Mouse (Mus musculus) gastrocnemius, postnatal 4 days (tissue): ENCODE measurements around the gene Cldn22. TPM values are rescaled to one million over a fixed set of nuclear protein-coding genes. Genes with fewer than 3 reads are reported as not detected.
A peak's percentile ranks its signal among the peaks of the same experiment; 100 is the strongest.

Source experiments
- DNase-seq, 2 experiments: peaks; one replicate each; pipeline ENCODE4 v3.0.0; 2021 to 2022; ENCODE audit warnings: low spot score in 2 of 2, mixed read lengths in 2 of 2
- total RNA-seq, 2 experiments: library from RNA; stranded (reverse); gene quantifications; 2 replicates each; pipeline ENCODE4 v1.2.3; 2021

Gene Cldn22
- total RNA-seq, 2 experiments from 2014 or later = 0.27 to 0.29 TPM

DNA sequence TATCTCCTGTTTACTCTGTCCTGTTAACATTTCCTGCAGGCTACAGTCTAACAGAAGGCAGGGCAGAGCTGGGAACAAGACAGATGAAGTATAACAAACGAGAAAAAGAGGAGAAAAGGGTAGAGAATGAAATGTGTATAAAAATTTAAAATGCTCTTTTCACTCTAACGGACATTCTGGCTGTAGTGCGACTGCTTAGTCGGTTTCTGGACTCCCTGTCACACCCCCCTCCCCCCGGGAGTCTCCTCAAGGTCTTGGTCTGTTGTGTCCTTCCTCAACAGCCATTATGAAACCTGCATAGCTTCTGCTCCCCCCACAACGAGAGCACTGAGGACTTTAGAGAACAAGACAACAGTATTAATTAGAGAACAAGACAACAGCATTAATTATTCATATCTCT is 8.3 kb downstream of the Cldn22 start:
- no peak for DNase-seq

DNA sequence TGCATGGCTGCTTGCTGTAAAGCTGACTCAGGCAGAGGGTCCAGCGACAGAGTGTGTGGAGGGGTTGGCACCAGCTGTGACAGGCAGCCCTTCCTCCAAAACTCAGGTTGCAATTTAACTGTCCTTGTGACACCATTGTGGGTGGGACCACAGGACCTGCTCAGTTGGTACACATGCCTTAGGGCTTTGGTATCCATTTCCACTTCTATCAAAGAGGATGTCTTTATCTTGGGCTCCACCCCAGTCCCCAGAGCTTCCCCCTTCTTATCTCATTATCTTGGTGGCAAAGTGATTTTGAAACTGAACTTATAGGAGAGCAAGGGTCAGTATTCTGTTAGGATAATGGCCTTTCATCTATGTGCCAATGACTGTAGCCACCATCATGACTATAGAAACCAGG is 9.7 kb downstream of the Cldn22 start:
- DNase-seq = no peak

DNA sequence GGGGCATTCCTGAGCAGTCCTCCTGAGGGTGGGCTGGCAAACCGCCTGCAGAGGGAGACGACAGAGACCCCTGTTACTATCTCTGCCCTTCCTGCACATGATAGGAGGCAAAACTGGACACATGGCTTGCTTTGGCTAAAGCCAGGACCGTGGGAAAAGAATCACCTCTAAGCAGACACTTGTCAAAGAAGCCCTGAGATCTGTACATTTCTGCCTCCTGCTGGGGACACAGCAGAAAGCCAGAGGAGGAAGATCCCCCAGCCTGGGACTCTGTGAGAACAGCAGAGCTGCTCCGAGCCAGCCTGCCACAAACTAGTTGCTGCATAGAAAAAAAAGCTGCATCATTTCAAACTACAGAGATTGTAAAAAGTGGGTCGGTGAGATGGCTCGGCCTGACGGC is 18.8 kb downstream of the Cldn22 start:
- no peak for DNase-seq

DNA sequence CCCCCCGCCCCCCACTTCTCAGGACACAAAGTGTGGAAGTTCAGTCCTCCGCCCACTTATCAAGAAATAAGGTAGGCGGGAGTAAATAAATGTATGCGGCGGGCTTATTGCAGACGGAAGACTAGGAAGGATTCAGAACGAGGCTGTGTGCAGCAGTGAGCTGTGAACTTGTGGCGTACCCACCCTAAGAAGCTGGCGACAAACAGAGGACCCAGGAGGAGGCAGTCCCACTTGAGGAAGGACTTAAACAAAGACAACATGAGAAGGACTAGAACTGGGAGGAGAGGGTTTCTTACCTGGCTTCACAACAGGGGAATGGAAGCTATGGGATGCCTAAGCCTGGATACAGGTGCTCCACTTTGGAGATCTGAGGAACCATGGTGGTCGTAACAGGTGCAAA is 19.4 kb downstream of the Cldn22 start:
- no peak for DNase-seq

DNA sequence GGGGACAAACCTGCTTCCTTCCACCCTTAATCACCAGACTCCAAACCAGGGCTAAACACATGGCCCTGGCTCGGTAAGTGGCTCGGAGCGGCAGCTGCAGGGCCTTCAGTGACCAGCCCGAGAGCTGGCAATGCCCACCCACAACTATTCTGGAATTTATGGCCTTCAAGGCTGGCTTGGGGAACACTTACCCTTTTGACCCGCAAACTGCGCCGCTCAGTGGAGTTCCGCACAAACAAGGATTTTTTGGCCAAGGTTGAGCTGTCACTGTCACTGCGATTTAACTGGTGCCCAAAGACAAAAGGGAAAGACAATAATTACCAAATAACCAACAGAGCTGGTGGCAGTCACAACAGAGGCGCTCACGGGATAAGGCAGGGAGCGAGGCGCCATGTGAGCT is 21.7 kb downstream of the Cldn22 start:
- no peak for DNase-seq

DNA sequence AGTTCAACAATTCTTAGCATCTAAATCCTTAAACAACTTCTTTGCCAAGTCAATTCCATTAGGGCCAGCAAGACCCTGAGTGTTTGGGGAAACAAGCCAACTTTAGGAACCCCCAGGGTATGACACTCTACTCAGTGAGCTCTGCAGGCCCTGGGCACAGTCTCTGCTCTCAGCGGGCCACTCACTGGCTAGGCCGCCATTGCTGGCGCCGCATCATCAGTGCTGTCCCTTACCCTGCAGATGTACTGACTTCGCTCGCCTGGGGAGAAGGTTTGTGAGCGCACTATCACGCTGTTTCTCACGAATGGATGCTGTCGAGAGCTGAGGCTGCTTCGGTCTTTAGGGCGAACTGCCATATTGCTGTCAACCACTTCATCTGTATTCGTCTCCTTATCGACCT is 22.9 kb downstream of the Cldn22 start:
- no peak for DNase-seq

DNA sequence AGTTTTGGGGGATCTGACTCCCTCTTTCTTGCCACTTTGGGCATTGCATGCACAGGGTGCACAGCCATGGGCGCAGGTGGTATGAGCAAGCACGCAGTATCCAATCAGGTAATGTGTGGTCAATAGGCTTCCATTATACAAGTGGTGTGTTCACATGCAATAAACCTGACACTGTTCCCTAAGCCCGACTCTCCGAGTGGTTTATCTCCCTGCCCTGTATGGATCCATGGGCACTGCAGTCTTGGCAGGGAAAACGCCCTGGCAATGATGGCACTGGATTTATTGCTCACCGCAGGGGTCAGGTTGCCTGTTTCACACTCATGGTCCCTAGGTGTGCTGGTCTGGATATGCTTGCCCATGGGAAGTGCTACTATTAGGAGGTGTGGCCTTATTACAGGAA is 23.6 kb downstream of the Cldn22 start:
- DNase-seq = no peak

DNA sequence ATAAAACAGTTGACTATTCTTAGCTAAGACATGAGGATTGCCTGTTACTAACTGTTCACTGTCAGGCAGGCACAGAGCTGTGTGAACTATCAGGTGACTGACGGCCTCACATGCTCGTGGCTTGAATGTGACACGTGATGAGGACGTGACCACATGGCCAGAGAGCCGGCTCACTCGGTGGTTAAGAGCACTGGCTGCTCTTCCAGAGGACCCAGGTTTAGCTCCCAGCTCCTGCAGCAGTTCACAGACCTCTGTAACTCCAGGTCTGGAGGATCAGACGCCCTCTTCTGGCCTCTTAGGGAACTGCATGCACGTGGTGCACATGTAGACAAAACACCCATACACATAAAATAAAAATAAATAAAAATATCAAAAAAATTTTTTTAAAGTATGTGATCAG is 25.6 kb downstream of the Cldn22 start:
- DNase-seq = no peak

DNA sequence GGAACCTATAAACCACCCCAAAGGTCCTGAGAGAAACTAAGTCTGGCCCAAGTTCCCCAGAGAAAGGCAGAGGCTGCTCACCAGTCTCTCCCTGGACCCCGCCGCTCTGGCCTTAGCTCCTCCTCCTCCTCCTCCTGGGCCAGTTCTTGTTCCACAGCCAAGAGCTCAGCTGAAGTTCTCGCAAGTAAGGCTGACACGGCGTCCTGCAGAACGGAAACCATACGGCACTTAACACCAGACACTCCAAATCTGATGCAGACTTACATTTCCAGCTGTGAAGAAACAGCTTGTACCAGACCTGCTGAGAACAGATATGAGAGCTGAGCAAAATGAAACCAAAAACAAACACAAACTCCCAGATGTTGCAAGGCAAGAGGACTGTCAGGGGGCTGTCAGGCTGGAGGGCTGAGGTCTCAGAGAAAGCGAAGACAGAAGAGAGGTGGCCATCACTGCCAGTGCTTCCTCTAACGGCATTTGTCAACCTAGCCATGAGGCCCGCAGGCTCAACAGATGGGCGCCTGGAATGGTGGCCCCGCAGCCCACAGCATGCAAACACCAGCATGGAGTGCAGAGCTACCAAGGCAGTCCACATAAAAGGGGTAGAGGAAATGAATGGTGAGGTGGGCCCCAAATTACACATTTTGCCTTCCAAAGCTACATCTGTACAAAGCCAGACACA is 27.7 kb downstream of the Cldn22 start:
- peak in 1 of 2 experiments; percentile 71 for DNase-seq

DNA sequence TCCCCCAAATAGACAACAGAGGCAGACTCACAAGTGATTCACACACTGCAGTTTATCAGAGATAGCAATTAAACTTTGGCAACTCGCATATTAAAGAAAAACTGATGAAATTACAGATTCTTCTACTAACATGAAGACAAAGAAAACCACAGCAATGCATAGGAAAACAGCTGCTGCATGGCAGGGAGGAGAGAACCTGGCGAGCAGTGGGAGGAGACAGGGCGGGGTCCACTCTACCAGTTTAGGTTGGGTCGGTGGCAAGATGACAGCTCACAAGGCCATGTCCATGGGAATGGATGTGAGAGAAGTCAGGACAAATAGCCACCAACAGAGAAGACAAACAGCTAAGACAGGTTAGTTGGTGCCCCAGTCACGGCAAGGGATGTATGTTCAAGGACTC is 28.5 kb downstream of the Cldn22 start:
- DNase-seq = no peak

DNA sequence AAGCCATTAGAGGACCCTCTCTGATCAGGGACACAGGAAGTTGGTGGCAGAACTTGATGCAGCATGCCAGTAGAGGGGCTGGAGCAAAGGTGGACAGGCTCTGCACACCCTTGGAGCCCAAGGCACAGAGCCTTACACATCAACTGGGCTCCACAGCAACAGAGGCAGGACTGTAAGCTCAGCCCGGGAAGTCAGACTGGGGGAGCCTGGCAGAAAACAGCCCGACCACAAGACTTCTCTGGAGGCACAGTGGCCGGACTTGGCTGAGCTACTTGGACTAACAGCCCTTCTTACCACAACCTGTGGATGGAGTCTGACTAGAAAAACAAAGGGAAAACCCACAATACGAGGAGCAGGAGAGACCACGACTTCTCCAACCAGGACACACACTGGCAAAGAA is 29.1 kb downstream of the Cldn22 start:
- no peak for DNase-seq

DNA sequence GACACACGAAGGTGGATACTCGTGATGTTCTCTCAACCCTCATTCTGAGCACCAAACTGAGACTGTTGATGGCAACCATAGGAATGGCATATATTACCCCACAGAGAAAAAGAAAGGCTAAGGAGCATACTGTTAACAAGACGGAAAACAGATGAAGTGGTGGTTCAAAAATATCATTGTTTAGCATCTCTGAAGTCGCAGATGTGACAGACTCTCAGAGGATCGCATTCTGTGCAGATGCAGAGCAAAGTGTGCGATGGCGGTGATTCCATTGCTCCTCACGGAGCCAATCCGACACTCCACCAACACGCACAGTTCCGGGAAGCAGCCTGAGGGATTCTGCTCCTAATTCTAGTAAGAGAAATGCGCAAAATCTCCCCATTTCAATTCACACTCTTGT is 35.0 kb downstream of the Cldn22 start:
- DNase-seq = no peak

DNA sequence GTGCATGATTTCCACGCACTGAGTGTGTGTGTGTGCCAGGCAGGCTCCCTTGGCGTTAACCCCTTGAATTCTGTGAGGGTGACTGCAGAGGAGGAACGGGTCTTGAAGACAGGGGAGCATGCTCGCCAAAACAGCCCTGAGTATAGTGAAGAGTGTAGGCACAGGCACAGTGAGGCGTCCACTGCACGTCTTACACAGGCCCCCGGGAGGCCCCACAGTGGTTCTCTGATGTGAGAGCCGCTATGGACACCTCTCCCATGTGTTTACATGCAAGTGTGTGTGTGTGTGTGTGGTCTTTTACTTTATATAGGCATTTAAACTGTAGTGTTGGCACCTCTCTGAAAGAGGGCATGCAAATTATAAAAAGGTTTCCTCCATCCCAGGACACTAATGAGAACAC is 42.3 kb downstream of the Cldn22 start:
- no peak for DNase-seq

DNA sequence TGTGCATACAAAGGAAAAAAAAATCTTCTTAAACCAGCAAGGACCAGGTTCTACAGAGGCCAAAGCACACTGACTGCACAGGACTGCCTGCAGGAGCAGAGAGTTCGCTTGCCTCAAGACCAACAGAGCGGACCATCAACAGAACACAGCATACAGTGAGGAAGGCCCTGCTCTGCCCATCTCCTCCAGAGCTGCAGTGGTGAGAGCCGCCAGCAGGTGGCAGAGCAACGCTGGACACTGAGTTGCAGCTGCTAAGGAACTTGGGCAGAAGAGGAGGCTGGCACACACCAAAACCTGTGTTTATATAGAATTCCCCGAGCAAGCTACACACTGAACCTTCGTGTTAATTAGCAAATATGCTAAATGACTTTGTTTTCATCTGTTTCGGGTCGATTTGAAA is 42.8 kb downstream of the Cldn22 start:
- peak; percentile 75 to 80 for DNase-seq

DNA sequence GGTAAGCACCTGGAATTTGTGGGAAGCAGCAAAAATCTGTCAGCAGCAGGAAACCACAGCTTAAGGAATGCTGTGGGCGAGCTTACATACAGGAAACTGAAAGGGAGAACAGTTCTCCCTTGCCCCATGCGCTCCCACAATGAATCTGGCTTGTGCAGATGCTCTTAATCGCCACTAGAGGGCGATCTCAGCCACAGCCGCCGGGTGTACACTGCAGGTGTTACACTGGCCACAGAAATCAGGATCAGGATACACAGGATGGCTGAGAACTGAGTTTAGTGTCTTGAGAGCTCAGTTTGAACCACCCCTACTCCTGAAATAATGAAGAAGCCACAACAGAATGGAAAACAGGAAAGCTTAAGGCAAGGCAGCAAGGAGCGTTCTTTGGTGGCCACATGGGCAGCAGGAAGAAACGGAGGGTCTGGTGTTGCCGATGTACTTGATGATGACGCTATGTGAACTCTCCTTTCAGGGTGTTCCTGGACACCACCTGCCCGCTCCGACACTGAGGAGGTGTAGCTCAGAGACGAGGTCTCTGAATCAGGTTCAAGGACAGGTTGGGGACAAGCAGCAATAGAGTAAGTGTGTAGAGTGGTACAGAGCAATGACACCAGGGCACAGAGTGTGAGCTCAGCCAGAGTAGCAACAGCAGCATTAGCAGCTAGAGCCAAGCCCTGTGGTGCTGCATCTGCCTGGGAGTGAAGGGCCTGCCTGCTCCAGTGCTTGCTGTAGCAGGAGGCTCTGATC is 48.3 kb downstream of the Cldn22 start:
- DNase-seq = no peak

DNA sequence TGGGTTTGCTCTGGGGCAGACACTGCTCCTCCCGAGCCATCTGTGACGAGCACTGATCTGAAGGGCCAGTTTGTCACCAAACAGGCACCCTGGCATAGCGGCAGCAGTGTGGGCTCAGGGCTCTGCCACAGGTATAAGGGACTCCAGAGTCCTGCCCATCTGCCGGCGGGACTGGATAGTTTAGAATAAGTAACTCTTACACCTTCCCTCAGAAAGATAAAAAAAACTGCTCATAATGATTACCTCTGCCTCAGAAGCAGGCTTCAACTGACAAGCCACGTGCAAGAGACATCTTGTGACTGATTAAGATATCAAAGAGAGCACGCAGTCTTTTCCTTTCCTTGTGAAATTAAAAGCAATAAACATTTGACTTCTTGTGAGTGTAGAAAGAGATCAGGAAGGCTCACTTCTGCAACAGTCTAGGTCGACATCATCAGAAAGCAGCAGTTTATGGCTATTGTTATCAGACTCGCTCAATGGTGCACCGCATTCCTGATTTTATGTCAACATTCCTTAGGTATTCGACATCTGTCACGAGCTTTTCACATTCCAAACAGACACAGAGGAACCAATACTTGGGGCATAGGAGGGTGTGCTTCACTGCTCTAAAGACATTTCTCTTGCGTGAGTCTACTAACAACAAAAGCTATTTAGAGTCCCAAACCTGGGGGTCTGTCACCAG is 50.4 kb downstream of the Cldn22 start:
- DNase-seq = no peak

Other genes starting within 250 kb of the Cldn22 start
- gene Ing2, start 148.9 kb upstream of the Cldn22 start, total RNA-seq = 10 to 100 TPM; 32.3 to 36.0 TPM
- 1 to 10 TPM; 6.5 to 8.9 TPM for gene Cdkn2aip, start 110.5 kb upstream of the Cldn22 start, total RNA-seq
- gene Cldn24, start 2.3 kb upstream of the Cldn22 start, total RNA-seq = not detected
- 10 to 100 TPM; 19.5 to 20.2 TPM for gene Wwc2, start 166.4 kb downstream of the Cldn22 start, total RNA-seq